Mouse (Mus musculus): Measurements from ENCODE around the gene Scamp1. TPM values are rescaled to one million over a fixed set of nuclear protein-coding genes. Genes with fewer than 3 reads are reported as not detected.

Scamp1 gene
- total RNA-seq, 1 experiment, result 15.5 TPM

GRCm38 (mm10) chr13:94258530-94258929 lies 27.1 kb downstream of the Scamp1 start:
- Histone ChIP-seq H3K9me3 (ENCODE audit: control insufficient read depth, insufficient read depth, low read depth, low read length) (no peaks in the 10 kb centered on the region), H3K4me1 (ENCODE audit: control insufficient read depth in 2 of 2, insufficient read depth in 2 of 2, low read length in 2 of 2, poor library complexity in 1 of 2) (no peaks in the 10 kb centered on the region; a peak in 1 of 4 replicates), H3K27ac (ENCODE audit: insufficient read depth, low read depth, low read length, poor library complexity, severe bottlenecking) (no peak overlapping the region), H3K4me3 (ENCODE audit: insufficient read depth in 1 of 2, low read depth in 1 of 2, low read length in 2 of 2, poor library complexity in 1 of 2, severe bottlenecking in 1 of 2) (no peak overlapping the region), H3K9ac (ENCODE audit: insufficient read depth, low read depth, low read length, poor library complexity, severe bottlenecking) (no peak overlapping the region), H3K36me3 (ENCODE audit: control insufficient read depth, insufficient read depth, low read length, poor library complexity, severe bottlenecking) (no peaks in the 10 kb centered on the region)
- no peak for DNase-seq (ENCODE audit: low read depth, low spot score)
- TF ChIP-seq ZC3H11A (IDR thresholded peaks at IDR 0.05; ENCODE audit: borderline replicate concordance, low read depth, low read length) (no peak), HCFC1 (IDR thresholded peaks at IDR 0.05; ENCODE audit: borderline replicate concordance, insufficient read depth, low read length) (no peak), ZNF384 (IDR thresholded peaks at IDR 0.05; ENCODE audit: low read depth, low read length) (no peak), CHD2 (IDR thresholded peaks at IDR 0.05; ENCODE audit: low read depth, low read length) (no peak), MAFK (IDR thresholded peaks at IDR 0.05; ENCODE audit: insufficient read depth, low read depth, low read length) (no peak)
- in situ Hi-C loops (cut with MboI; ENCODE audit: low sequenced_read_pairs in 2 of 2, unreplicated experiment in 2 of 2), result no loop called here

DNA sequence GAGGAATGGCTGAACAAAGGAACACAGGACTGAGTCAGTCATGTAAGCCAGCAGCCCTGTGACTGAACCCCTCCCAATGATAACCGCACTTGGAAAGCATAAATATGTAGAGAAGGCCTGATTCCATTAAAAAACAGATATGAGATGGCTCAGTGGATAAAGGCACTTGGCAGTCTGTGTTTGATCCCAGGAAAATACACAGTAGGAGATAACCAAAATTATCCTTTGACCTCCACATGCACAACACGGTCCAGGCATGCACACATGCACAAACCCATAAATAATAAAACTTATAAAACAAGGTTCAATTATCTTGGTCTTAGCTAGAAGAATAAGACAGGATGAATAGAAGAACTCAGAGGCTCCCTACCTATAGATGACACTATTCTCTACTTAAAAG lies 27.9 kb downstream of the Scamp1 start:
- in situ Hi-C loops (cut with MboI; ENCODE audit: low sequenced_read_pairs in 2 of 2, unreplicated experiment in 2 of 2), result no loop called here
- Histone ChIP-seq H3K4me1 (ENCODE audit: control insufficient read depth in 2 of 2, insufficient read depth in 2 of 2, low read length in 2 of 2, poor library complexity in 1 of 2) (no peaks in the 10 kb centered on the region; a peak in 2 of 4 replicates), H3K36me3 (ENCODE audit: control insufficient read depth, insufficient read depth, low read length, poor library complexity, severe bottlenecking) (no peaks in the 10 kb centered on the region), H3K4me3 (ENCODE audit: insufficient read depth in 1 of 2, low read depth in 1 of 2, low read length in 2 of 2, poor library complexity in 1 of 2, severe bottlenecking in 1 of 2) (no peak overlapping the region), H3K27ac (ENCODE audit: insufficient read depth, low read depth, low read length, poor library complexity, severe bottlenecking) (no peak overlapping the region), H3K9me3 (ENCODE audit: control insufficient read depth, insufficient read depth, low read depth, low read length) (no peaks in the 10 kb centered on the region), H3K9ac (ENCODE audit: insufficient read depth, low read depth, low read length, poor library complexity, severe bottlenecking) (no peak overlapping the region)
- TF ChIP-seq CHD2 (IDR thresholded peaks at IDR 0.05; ENCODE audit: low read depth, low read length) (no peak), MAFK (IDR thresholded peaks at IDR 0.05; ENCODE audit: insufficient read depth, low read depth, low read length) (no peak), HCFC1 (IDR thresholded peaks at IDR 0.05; ENCODE audit: borderline replicate concordance, insufficient read depth, low read length) (no peak), ZC3H11A (IDR thresholded peaks at IDR 0.05; ENCODE audit: borderline replicate concordance, low read depth, low read length) (no peak), ZNF384 (IDR thresholded peaks at IDR 0.05; ENCODE audit: low read depth, low read length) (no peak)
- DNase-seq (ENCODE audit: low read depth, low spot score), result no peak

- in situ Hi-C loops (cut with MboI; ENCODE audit: low sequenced_read_pairs in 2 of 2, unreplicated experiment in 2 of 2), result no loop called here
- no peak overlapping the region for H3K27ac ChIP-seq (ENCODE audit: insufficient read depth, low read depth, low read length, poor library complexity, severe bottlenecking)
- H3K36me3 ChIP-seq (ENCODE audit: control insufficient read depth, insufficient read depth, low read length, poor library complexity, severe bottlenecking), result no peaks in the 10 kb centered on the region
- no peaks in the 10 kb centered on the region for H3K9me3 ChIP-seq (ENCODE audit: control insufficient read depth, insufficient read depth, low read depth, low read length)
- no peak overlapping the region for H3K9ac ChIP-seq (ENCODE audit: insufficient read depth, low read depth, low read length, poor library complexity, severe bottlenecking)
- peaks cover 0 to 4% of the 10 kb centered on the region in 2 experiments; a peak in 1 of 4 replicates for H3K4me1 ChIP-seq (ENCODE audit: control insufficient read depth in 2 of 2, insufficient read depth in 2 of 2, low read length in 2 of 2, poor library complexity in 1 of 2)
- DNase-seq (ENCODE audit: low read depth, low spot score), result no peak
- no peak overlapping the region for H3K4me3 ChIP-seq (ENCODE audit: insufficient read depth in 1 of 2, low read depth in 1 of 2, low read length in 2 of 2, poor library complexity in 1 of 2, severe bottlenecking in 1 of 2)
- TF ChIP-seq MAFK (IDR thresholded peaks at IDR 0.05; ENCODE audit: insufficient read depth, low read depth, low read length) (no peak), HCFC1 (IDR thresholded peaks at IDR 0.05; ENCODE audit: borderline replicate concordance, insufficient read depth, low read length) (no peak), ZNF384 (IDR thresholded peaks at IDR 0.05; ENCODE audit: low read depth, low read length) (no peak), ZC3H11A (IDR thresholded peaks at IDR 0.05; ENCODE audit: borderline replicate concordance, low read depth, low read length) (no peak), CHD2 (IDR thresholded peaks at IDR 0.05; ENCODE audit: low read depth, low read length) (no peak)
These were observed 30.5 kb downstream of the Scamp1 start for GRCm38 (mm10) chr13:94255176-94255575.

- peaks cover 0 to 4% of the 10 kb centered on the region in 2 experiments; a peak in 1 of 4 replicates for H3K4me1 ChIP-seq (ENCODE audit: control insufficient read depth in 2 of 2, insufficient read depth in 2 of 2, low read length in 2 of 2, poor library complexity in 1 of 2)
- no peak overlapping the region for H3K9ac ChIP-seq (ENCODE audit: insufficient read depth, low read depth, low read length, poor library complexity, severe bottlenecking)
- H3K9me3 ChIP-seq (ENCODE audit: control insufficient read depth, insufficient read depth, low read depth, low read length), result no peaks in the 10 kb centered on the region
- no peak overlapping the region for H3K27ac ChIP-seq (ENCODE audit: insufficient read depth, low read depth, low read length, poor library complexity, severe bottlenecking)
- in situ Hi-C loops (cut with MboI; ENCODE audit: low sequenced_read_pairs in 2 of 2, unreplicated experiment in 2 of 2), result no loop called here
- TF ChIP-seq MAFK (IDR thresholded peaks at IDR 0.05; ENCODE audit: insufficient read depth, low read depth, low read length) (no peak), ZNF384 (IDR thresholded peaks at IDR 0.05; ENCODE audit: low read depth, low read length) (no peak), CHD2 (IDR thresholded peaks at IDR 0.05; ENCODE audit: low read depth, low read length) (no peak)
- no peak overlapping the region for H3K4me3 ChIP-seq (ENCODE audit: insufficient read depth in 1 of 2, low read depth in 1 of 2, low read length in 2 of 2, poor library complexity in 1 of 2, severe bottlenecking in 1 of 2)
- no peaks in the 10 kb centered on the region for H3K36me3 ChIP-seq (ENCODE audit: control insufficient read depth, insufficient read depth, low read length, poor library complexity, severe bottlenecking)
- DNase-seq (ENCODE audit: low read depth, low spot score), result no peak
These were observed 31.4 kb downstream of the Scamp1 start for GRCm38 (mm10) chr13:94254286-94254685.

DNA sequence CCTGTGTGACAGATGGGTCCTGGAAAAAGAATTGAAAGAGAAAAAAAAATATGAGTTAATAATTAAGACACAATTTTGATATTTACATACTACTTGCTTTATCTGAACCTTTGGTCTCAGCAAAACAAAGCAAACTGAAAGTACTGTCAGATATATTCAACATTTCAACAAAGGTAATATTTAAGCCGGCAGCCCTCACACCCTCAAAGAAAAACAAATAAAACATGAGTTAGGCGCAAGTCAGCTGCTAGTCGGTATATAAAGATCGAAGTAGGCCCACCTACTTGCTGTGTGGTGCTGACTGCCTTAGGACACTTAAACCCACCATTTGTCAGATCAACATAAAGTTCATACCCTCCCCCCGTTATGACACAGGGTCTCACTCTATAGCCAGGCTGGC lies 32.6 kb downstream of the Scamp1 start:
- H3K4me1 ChIP-seq (ENCODE audit: control insufficient read depth in 2 of 2, insufficient read depth in 2 of 2, low read length in 2 of 2, poor library complexity in 1 of 2), result peaks cover 0 to 4% of the 10 kb centered on the region in 2 experiments; a peak in 1 of 4 replicates
- no peaks in the 10 kb centered on the region for H3K36me3 ChIP-seq (ENCODE audit: control insufficient read depth, insufficient read depth, low read length, poor library complexity, severe bottlenecking)
- TF ChIP-seq HCFC1 (IDR thresholded peaks at IDR 0.05; ENCODE audit: borderline replicate concordance, insufficient read depth, low read length), result no peak
- TF ChIP-seq CHD2 (IDR thresholded peaks at IDR 0.05; ENCODE audit: low read depth, low read length), result no peak
- no peak for TF ChIP-seq MAFK (IDR thresholded peaks at IDR 0.05; ENCODE audit: insufficient read depth, low read depth, low read length)
- TF ChIP-seq ZC3H11A (IDR thresholded peaks at IDR 0.05; ENCODE audit: borderline replicate concordance, low read depth, low read length), result no peak
- no peak for TF ChIP-seq ZNF384 (IDR thresholded peaks at IDR 0.05; ENCODE audit: low read depth, low read length)
- H3K9me3 ChIP-seq (ENCODE audit: control insufficient read depth, insufficient read depth, low read depth, low read length), result no peaks in the 10 kb centered on the region
- H3K27ac ChIP-seq (ENCODE audit: insufficient read depth, low read depth, low read length, poor library complexity, severe bottlenecking), result no peak overlapping the region
- DNase-seq (ENCODE audit: low read depth, low spot score), result no peak
- H3K4me3 ChIP-seq (ENCODE audit: insufficient read depth in 1 of 2, low read depth in 1 of 2, low read length in 2 of 2, poor library complexity in 1 of 2, severe bottlenecking in 1 of 2), result no peak overlapping the region
- no peak overlapping the region for H3K9ac ChIP-seq (ENCODE audit: insufficient read depth, low read depth, low read length, poor library complexity, severe bottlenecking)
- in situ Hi-C loops (cut with MboI; ENCODE audit: low sequenced_read_pairs in 2 of 2, unreplicated experiment in 2 of 2), result no loop called here
